Mouse (Mus musculus) bone marrow, adult 2 months (tissue): ENCODE results near the gene Cep57l1.

Source experiments
- CTCF ChIP-seq: fragments of 200-500 bp; IDR thresholded peaks from 2 replicates; pipeline ENCODE4 v1.5.1; 2011; ENCODE audit warnings: low read length, control low read depth; ENCODE audit not compliant: control insufficient read depth, insufficient read depth
- POLR2A ChIP-seq: fragments of 200-500 bp; IDR thresholded peaks from 2 replicates; pipeline ENCODE4 v1.6.1; 2011; ENCODE audit warnings: low read depth, mild to moderate bottlenecking, control low read depth, low read length, borderline replicate concordance; ENCODE audit not compliant: control insufficient read depth

- TF ChIP-seq CTCF (no peak), POLR2A (no peak)
These were observed 110.0 kb downstream of the Cep57l1 start for GRCm38 (mm10) chr10:41699669-41700068.
